Mouse (Mus musculus) lung, adult 2 months (tissue): ENCODE results near the gene Ugp2. TPM values are rescaled to one million over a fixed set of nuclear protein-coding genes. Genes with fewer than 3 reads are reported as not detected.

Experiments
- DNase-seq: peaks from one replicate; pipeline ENCODE4 v3.0.0; 2022
- H3K4me1 ChIP-seq: fragments of 200-500 bp; 2 replicates; pipeline ENCODE4 v1.6.1; 2011; ENCODE audit warnings: low read length; ENCODE audit not compliant: control insufficient read depth, insufficient read depth
- H3K4me3 ChIP-seq: fragments of 200-500 bp; replicated peaks from 2 replicates; pipeline ENCODE3; 2011; ENCODE audit warnings: low read depth, mild to moderate bottlenecking, control low read depth, low read length; ENCODE audit errors: extremely low read depth
- CTCF ChIP-seq: fragments of 200-500 bp; IDR thresholded peaks from 2 replicates; pipeline ENCODE4 v1.5.1; 2011; ENCODE audit warnings: mild to moderate bottlenecking, low read length, control low read depth; ENCODE audit not compliant: insufficient read depth
- POLR2A ChIP-seq: fragments of 200-500 bp; IDR thresholded peaks from 2 replicates; pipeline ENCODE4 v1.6.1; 2011; ENCODE audit warnings: low read depth, mild to moderate bottlenecking, control low read depth, low read length, borderline replicate concordance; ENCODE audit errors: extremely low read depth
- WGBS: fragments of 180-500 bp; shearing (Covaris S2); methylation state at CpG from one replicate; pipeline ENCODE4 v1.1.7; 2018; 5-methylcytosine and 5-hydroxymethylcytosine counted together
- polyA plus RNA-seq: library from polyadenylated mRNA; depleted of rRNA; stranded (reverse); fragments of >200 nt; gene quantifications from 2 replicates; pipeline ENCODE4 v1.2.3, GENCODE M21; 2012; rRNA removed

Gene Ugp2
- 4.8 and 9.8 TPM in 2 replicates for polyA plus RNA-seq

GRCm38 (mm10) chr11:21371122-21371806 is at the start of gene Ugp2:
TSS of gene Ugp2 (minus strand) at chr11:21371201.
- peak; percentile 98 for DNase-seq
- Histone ChIP-seq H3K4me3 (peak within 1 kb of the TSS; percentile 90), H3K4me1 (peaks cover 11% of the 10 kb centered on the region)
- 4% methylated on average over 38 of the region's 38 CpGs for WGBS
- TF ChIP-seq POLR2A (no peak; the same call in 1 of the 2 replicates), CTCF (no peak)

GRCm38 (mm10) chr11:21414911-21415381 is 43.9 kb upstream of the Ugp2 start:
- TF ChIP-seq POLR2A = no peak
- no peak for TF ChIP-seq CTCF
- Histone ChIP-seq H3K4me3 (no peak overlapping the region), H3K4me1 (peaks cover 6% of the 10 kb centered on the region)
- 4% methylated on average over 7 of the region's 7 CpGs for WGBS
- DNase-seq = peak; percentile 28

- Histone ChIP-seq H3K4me1 (peaks cover 2% of the 10 kb centered on the region), H3K4me3 (no peak overlapping the region)
- WGBS = 56% methylated on average over 4 of the region's 4 CpGs
- TF ChIP-seq CTCF (no peak), POLR2A (no peak)
- DNase-seq = no peak
These were observed 35.7 kb upstream of the Ugp2 start for GRCm38 (mm10) chr11:21406668-21407067.

- no peak for TF ChIP-seq POLR2A
- TF ChIP-seq CTCF = no peak
- H3K4me1 ChIP-seq = peaks cover 2% of the 10 kb centered on the region
- 16% methylated on average over 1 of the region's 1 CpGs for WGBS
- DNase-seq = no peak
- H3K4me3 ChIP-seq = no peak overlapping the region
These were observed 35.1 kb upstream of the Ugp2 start for GRCm38 (mm10) chr11:21406141-21406540.

GRCm38 (mm10) chr11:21403877-21404276 is 32.9 kb upstream of the Ugp2 start:
- 4% methylated on average over 1 of the region's 1 CpGs for WGBS
- TF ChIP-seq CTCF = no peak
- no peak for TF ChIP-seq POLR2A
- Histone ChIP-seq H3K4me3 (no peak overlapping the region), H3K4me1 (peaks cover 5% of the 10 kb centered on the region)
- no peak for DNase-seq

GRCm38 (mm10) chr11:21402481-21403254 is 31.7 kb upstream of the Ugp2 start:
- no peak overlapping the region for H3K4me3 ChIP-seq
- TF ChIP-seq CTCF (no peak), POLR2A (no peak)
- DNase-seq = no peak
- WGBS = 40% methylated on average over 5 of the region's 5 CpGs
- peaks cover 5% of the 10 kb centered on the region for H3K4me1 ChIP-seq

GRCm38 (mm10) chr11:21401248-21401647 is 30.2 kb upstream of the Ugp2 start:
- Histone ChIP-seq H3K4me1 (peaks cover 4% of the 10 kb centered on the region), H3K4me3 (no peak overlapping the region)
- no peak for DNase-seq
- TF ChIP-seq CTCF (no peak), POLR2A (no peak)
- WGBS = 90% methylated on average over 2 of the region's 2 CpGs

GRCm38 (mm10) chr11:21399186-21399681 is 28.2 kb upstream of the Ugp2 start:
- DNase-seq = peak; percentile 23
- Histone ChIP-seq H3K4me1 (peaks cover 4% of the 10 kb centered on the region; the same call in 1 of the 2 replicates), H3K4me3 (no peak overlapping the region)
- TF ChIP-seq POLR2A (no peak), CTCF (no peak)
- WGBS = 41% methylated on average over 5 of the region's 5 CpGs

- no peak overlapping the region for H3K4me3 ChIP-seq
- TF ChIP-seq CTCF = no peak
- no peak for TF ChIP-seq POLR2A
- peaks cover 4% of the 10 kb centered on the region; the same call in 1 of the 2 replicates for H3K4me1 ChIP-seq
- DNase-seq = peak; percentile 42
- WGBS = 40% methylated on average over 7 of the region's 7 CpGs
These were observed 27.5 kb upstream of the Ugp2 start for GRCm38 (mm10) chr11:21398464-21398863.
